Mouse (Mus musculus) CD4-positive helper T cell, adult 2 months (primary cell): ENCODE results near the gene Psmc2.

ENCODE experiments used
- DNase-seq: peaks from one replicate; pipeline ENCODE4 v3.0.0-alpha.2; 2012; ENCODE audit warnings: low read depth, missing footprints, low spot score

Psmc2 gene

DNA sequence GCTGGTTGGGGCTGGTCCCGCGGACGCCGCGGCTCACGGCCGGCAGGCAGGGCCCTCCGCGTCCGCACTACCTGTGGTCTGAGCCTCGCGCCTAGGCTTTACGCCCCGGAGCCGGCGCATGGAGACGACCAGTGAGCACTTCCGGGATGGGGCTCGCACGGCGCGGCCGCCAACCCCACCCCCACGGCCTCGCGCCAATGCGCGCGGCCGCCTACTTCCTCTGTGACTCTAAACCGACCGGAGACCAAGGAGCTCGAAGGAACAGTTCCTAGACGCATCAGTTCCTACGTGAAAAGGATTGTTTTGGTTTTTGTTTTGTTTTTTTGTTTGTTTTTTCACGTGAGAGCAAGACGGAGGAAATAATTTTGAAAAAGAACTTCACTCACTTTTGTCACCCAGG lies at the start of gene Psmc2, which contains the start of gene Dnajc2:
Gene Psmc2 (plus strand): TSS at position 231 of the 400 bp plus-strand sequence.
Gene Dnajc2 (minus strand): TSS at position 199 of the 400 bp plus-strand sequence.
- DNase-seq: peak; percentile 95

- peak; percentile 82 for DNase-seq
Measured at GRCm38 (mm10) chr5:21735584-21735983, 49.5 kb upstream of the Psmc2 start.

GRCm38 (mm10) chr5:21736046-21736445 lies 49.0 kb upstream of the Psmc2 start:
- DNase-seq: no peak

- DNase-seq: peak; percentile 91
Measured at GRCm38 (mm10) chr5:21736956-21737585, 48.0 kb upstream of the Psmc2 start, which contains the start of gene Pmpcb. TSS of gene Pmpcb (plus strand) at chr5:21737141.

GRCm38 (mm10) chr5:21737620-21738019 lies 47.5 kb upstream of the Psmc2 start:
- DNase-seq: peak; percentile 12

DNA sequence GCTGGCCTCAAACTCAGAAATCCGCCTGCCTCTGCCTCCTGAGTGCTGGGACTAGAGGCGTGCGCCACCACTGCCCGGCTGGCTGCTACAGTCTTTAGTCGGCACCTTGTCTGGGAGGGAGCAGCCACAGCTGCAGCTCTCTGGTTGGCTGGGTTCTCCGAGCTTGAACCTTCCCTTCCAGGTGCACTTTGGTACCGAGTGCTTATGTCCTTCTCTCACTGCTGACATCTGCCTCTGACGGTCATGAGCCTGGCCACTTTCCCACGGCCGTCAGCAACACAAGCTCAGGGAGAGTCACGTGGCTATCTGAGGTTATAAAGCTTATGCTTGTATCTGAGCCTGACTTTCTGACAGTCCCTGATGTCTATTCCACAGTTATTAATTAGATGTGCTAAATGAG lies 46.0 kb upstream of the Psmc2 start:
- DNase-seq: no peak

- DNase-seq: no peak
Measured at GRCm38 (mm10) chr5:21739881-21740280, 45.2 kb upstream of the Psmc2 start.

- DNase-seq: no peak
Measured at GRCm38 (mm10) chr5:21743606-21744005, 41.5 kb upstream of the Psmc2 start.

DNA sequence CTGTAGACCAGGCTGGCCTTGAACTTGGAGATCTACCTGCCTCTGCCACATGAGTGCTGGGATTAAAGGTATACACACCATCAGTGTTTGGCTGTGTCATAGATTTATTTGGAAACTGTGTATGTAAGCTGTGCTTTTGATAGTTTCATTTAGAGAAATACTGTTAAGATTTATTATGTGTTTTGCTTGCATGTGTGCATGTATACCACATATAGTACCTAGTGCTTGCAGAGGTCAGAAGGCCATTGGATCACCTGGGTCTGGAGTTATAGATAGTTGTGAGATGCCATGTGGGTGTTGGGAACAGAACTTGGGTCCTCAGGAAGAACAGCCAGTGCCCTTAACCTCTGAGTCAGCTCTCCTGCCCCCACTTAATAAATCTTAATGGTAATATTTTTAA lies 40.4 kb upstream of the Psmc2 start:
- no peak for DNase-seq

DNA sequence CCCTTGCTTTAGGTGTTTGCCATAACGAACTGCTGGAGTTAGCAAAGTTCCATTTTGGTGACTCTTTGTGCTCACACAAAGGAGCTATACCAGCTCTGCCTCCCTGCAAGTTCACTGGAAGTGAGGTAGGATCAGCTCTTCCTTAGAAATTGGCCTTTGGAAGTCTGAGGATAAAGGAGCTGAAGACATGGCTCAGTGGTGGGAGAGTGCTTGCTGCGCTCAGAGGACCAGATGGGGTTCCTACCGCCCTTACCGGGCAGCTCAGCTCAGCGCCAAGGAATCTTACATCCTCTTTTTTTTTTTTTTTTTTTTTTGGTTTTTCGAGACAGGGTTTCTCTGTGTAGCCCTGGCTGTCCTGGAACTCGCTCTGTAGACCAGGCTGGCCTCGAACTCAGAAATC lies 39.1 kb upstream of the Psmc2 start:
- DNase-seq: no peak

- no peak for DNase-seq
Measured at GRCm38 (mm10) chr5:21768506-21768905, 16.6 kb upstream of the Psmc2 start.

DNA sequence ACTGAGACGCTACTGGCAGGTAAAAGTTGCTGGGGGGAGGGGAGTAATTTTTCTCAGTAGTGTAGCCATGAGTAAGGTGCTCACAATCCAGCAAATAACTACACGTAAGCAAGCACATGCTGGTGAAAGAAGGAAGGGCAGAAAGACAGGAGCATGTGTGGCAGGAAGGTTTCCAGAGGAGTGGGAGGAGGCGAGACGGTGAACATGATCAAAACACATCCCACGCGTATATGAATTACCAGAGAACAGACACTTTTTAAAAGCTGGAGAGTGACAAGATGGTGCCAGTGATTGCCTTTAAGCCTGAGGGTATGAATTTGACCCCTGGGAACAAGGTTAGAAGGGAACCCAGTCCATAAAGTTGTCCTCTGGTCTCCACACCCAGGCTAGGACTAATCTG lies 15.2 kb upstream of the Psmc2 start:
- no peak for DNase-seq

GRCm38 (mm10) chr5:21776491-21776890 lies 8.6 kb upstream of the Psmc2 start:
- no peak for DNase-seq

GRCm38 (mm10) chr5:21784161-21785052 lies 676 bp upstream of the Psmc2 start:
- peak; percentile 38 for DNase-seq

DNA sequence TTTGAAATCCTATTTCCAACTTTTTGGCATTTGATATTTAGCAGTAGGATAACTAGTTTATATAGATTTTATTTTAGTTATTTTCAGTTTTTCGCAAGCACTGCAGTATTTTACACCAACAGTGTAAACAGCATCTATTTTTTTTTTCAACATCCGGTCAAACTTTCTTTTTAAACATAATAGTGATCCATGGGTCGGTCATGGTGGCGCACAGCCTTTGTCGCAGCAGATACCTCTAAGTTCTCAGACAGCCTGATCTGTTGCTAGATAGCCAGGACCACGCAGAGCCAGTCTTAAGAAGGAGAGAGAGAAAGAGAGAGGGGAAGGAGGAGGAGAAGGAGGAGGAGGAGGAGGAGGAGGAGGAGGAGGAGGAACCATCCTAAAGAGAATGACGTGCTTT lies 693 bp downstream of the Psmc2 start:
- no peak for DNase-seq

GRCm38 (mm10) chr5:21786258-21787185 lies 1.4 kb downstream of the Psmc2 start:
- peak; percentile 94 for DNase-seq

DNA sequence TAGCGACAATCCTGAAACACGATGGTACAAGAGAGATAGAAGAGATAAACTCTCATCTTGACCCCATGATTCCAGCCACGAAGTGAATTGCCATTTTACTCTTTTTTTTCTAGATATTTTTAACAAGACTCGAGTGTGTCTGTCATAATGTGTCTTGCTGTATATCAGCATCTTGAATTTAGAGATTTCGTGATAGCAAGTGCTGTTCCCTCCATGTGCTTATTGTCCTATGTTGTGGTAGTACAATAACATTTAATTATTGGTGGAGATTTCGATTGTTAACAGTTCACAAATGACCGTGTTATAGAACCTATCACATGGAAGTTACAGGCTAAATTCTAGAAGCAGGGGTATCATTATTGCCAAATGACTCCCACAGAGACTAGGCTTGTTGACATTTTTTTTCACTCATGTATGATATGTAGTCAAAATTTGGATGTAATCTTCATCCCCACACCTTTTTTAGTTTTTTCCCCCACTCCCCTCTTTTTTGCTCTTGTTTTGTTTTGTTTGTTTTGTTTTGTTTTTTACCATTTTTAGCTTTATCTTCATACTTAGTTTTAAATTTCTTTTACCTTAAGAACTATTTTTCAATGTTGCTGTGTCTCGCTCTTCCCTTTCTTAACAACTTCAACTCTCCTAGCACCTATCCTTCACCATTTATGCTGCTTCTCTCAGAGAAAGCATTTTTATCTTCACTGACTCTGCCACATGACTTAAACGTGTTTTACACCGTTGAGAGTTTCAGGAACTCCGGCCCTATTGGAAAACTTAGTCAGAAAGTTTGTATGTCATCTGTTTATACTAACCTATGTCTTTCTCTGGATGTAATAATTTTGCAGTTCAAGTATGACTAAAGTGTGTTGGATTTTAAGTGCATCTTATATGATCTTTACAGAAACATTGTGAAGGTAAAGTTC lies 2.4 kb downstream of the Psmc2 start:
- no peak for DNase-seq

DNA sequence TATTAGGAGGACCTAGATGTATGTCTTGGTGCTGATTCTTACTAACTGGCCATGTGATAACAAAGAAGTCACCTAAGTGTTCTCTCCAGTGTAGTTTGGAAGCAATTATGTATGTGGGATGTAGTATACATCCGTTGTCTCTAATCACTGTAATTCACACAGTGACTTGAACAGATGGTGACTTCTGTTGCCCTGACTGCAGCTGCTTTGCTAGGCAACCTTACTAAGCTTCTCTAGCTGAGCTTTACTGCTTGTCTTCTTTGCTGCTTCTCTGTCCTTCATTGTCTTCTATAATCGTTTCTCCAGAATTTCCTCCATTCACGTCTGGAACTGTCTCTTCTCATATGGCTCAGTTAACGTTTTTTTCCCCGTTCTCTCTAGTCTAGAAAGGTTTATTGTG lies 4.0 kb downstream of the Psmc2 start:
- DNase-seq: no peak

- no peak for DNase-seq
Measured at GRCm38 (mm10) chr5:21792166-21792565, 7.1 kb downstream of the Psmc2 start.

DNA sequence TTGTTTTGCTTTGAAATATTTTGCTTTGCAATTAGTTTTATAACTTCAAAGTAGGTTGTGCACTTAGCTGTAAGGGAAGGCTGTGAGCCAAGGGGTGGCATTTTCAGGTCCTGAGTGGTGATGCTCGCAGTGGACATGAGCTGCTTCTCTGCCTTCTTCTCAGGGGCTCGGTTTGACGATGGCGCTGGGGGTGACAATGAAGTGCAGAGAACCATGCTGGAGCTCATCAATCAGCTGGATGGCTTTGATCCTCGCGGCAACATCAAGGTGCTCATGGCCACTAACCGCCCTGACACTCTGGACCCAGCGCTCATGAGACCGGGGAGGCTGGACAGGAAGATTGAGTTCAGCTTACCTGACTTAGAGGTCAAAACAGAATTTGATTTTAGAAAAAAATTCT lies 17.8 kb downstream of the Psmc2 start:
- no peak for DNase-seq
